Mouse (Mus musculus) effector memory CD4-positive, alpha-beta T cell, adult 7 months (primary cell): ENCODE results near the gene Hnrnpu. TPM values are rescaled to one million over a fixed set of nuclear protein-coding genes. Genes with fewer than 3 reads are reported as not detected.

ENCODE experiments used
- polyA plus RNA-seq: library from polyadenylated mRNA; unstranded; fragments of 100-300 nt; shearing (Covaris generic); gene quantifications from one replicate; pipeline ENCODE4 v1.2.1, GENCODE M21; 2017

Hnrnpu gene
- polyA plus RNA-seq, result 843 TPM

DNA sequence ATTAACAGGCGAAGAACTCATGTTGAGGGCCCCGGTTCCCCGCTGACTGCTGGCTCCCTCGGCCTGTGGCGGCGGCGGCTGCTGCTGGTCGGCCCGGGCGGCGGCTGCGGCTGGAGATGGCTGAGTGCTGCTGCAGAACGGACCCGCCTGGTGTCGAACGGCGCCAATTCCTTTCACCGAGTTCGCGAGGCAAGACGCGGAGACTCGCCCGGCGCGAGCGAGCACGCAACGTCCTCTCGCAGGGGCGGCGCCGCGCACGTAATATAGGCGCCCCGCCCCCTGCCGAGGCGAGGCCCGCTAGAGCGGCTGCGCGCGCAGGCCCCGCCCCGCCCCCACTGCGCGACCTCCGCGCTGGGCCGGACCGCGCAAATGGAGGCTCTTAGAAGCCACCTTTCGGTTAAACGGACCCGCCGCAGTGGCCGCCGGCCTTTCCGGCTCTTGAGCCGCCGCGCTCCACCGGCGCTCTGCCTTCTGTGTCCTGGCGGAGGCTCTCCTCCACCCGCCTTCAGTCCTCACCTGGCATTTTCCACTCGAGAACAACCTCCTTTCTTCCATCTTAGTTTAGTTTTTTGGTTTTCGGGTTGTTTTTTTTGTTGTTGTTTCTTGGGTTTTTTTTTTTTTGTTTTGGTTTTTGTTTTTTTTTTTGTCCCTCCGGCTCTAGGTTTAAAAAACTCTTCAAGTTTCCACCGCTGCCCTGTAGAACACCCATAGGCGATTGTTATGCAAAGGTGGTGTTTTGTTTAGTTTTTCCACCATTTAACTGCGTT, at the start of gene Hnrnpu:
Hnrnpu (minus strand) TSS at position 247 of the 767 bp plus-strand sequence.

DNA sequence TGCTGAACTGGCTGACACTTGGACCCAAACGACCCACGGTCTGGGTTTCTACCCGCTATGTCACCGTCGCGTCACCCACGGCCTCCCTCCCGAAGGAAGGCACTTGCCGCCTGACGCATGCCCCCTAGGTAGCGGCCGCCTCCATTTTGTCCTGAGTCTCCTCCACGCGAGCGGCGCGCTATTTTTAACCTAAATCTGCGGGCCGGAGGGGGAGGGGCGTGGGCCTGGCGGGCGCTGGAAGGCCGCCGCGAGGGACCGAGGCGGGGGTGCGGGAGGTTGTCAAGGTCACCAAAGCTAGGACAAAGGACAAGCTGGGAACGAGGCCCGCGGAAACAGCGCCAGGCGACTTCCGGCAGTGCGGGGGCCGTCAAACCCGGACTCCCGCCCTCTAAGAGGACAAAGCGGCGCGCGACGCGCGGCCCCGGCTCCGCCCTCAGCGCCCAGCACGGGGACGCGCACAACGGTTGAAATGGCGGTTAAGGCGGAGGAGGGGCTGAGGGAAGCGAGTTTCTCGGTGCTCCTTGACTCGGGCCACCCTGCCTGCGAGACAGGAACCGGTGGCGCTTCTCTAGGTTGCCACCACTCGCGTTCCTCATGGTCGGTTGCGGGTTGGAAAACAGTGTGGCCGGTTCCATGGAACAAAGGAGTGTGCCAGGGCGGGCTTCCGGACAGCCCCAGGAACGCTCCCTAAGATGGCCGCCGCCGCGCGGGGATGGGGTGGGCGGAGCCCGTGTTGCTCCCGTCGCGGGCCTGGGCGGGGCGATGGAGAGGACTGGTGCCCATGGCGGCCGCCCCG, 19.0 kb downstream of the Hnrnpu start, which contains the start of gene Cox20:
Cox20 (plus strand) TSS at position 742 of the 796 bp plus-strand sequence.

Other genes with a start within 250 kb of the Hnrnpu start
- 36.8 TPM for gene Desi2, start 150.4 kb downstream of the Hnrnpu start, polyA plus RNA-seq
- gene Cox20, start 18.7 kb downstream of the Hnrnpu start, polyA plus RNA-seq, result 114 TPM
- 4.5 TPM for gene Efcab2, start 68.3 kb upstream of the Hnrnpu start, polyA plus RNA-seq
- 0.11 TPM for gene Kif26b, start 191.3 kb upstream of the Hnrnpu start, polyA plus RNA-seq